Comparison of ENCODE assay signal across 8 mouse cellular contexts in the genomic region with DNA sequence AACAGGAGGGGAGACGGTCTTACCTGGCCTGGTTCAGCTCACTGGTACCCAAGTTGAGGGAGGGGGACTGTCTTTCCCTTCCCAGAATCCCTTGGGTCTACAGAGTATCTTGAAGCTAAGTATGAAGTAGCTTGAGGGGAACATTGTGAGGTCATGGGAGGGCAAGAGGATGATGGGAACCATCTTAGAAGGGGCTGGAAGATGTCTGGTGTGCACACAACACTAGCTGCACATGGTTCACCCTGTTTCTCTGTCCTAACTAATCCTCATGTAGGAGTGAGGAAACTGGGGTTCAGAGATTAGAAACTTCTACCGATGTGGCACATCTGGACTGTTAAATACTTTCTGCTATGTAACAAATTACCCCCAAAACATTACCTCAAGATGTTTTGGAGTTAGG. TPM values are rescaled to one million over a fixed set of nuclear protein-coding genes. Genes with fewer than 3 reads are reported as not detected.
DNase-seq lines count a peak whose midpoint lies in the region; ATAC-seq and TF ChIP-seq lines count a peak whose summit lies in the region.

A gene (minus strand): TSS at position 101 of the 400 bp plus-strand sequence.

- H3K36me3 ChIP-seq in midbrain, embryonic 16.5 days (ENCODE audit: control insufficient read depth, insufficient read depth, low read length) = 0 out of 2 replicates have a peak, but pooled peaks cover 4% of the 10 kb centered on the region

- peak within 1 kb of the TSS; percentile 47 for H3K4me3 ChIP-seq in layer of hippocampus, adult 2 months
- peak within 1 kb of the TSS; percentile 44; the same call in 1 of the 2 replicates for H3K4me3 ChIP-seq in brown adipose tissue, adult 24 weeks (ENCODE audit: insufficient read depth, low read depth, low read length)
- peak within 1 kb of the TSS; percentile 27 for H3K4me3 ChIP-seq in midbrain, embryonic 16.5 days (ENCODE audit: low read depth, low read length)

- 93% methylated on average over 2 of the region's 2 CpGs for WGBS in midbrain, embryonic 16.5 days

- no peak for ATAC-seq in midbrain, embryonic 16.5 days

- DNase-seq in layer of hippocampus, adult 2 months (ENCODE audit: low spot score in 2 of 2) = no peak
- DNase-seq in layer of hippocampus, adult 11-12 months (ENCODE audit: low spot score) = no peak
- DNase-seq in heart, adult 8-10 months (ENCODE audit: low spot score) = no peak
- no peak for DNase-seq in layer of hippocampus, postnatal 36 days
- DNase-seq in embryo, embryonic 9.5 days (ENCODE audit: extremely low spot score) = no peak
- DNase-seq in urinary bladder, postnatal 25 days (ENCODE audit: low spot score) = no peak

- H3K4me1 ChIP-seq in brown adipose tissue, adult 24 weeks (ENCODE audit: control insufficient read depth, insufficient read depth, insufficient read length, low read length) = no peaks in the 10 kb centered on the region
- H3K4me1 ChIP-seq in midbrain, embryonic 16.5 days (ENCODE audit: control insufficient read depth, insufficient read depth, low read length) = peaks cover 3% of the 10 kb centered on the region; the same call in 1 of the 2 replicates

- no peaks in the 10 kb centered on the region for H3K9me3 ChIP-seq in midbrain, embryonic 16.5 days (replicated peaks; ENCODE audit: control insufficient read depth, low read length, poor library complexity, severe bottlenecking)

- H3K9ac ChIP-seq in midbrain, embryonic 16.5 days (ENCODE audit: low read depth, low read length) = peak within 1 kb of the TSS; percentile 27; the same call in 1 of the 2 replicates

- H3K27me3 ChIP-seq in midbrain, embryonic 16.5 days (ENCODE audit: control insufficient read depth, insufficient read depth, low read depth, low read length) = no peaks in the 10 kb centered on the region

- H3K4me2 ChIP-seq in midbrain, embryonic 16.5 days (ENCODE audit: low read length) = peak within 1 kb of the TSS; percentile 53

- no peak for TF ChIP-seq CTCF in layer of hippocampus, adult 2 months (conservative IDR thresholded peaks at IDR 0.05)

- no peak within 1 kb of the TSS for H3K27ac ChIP-seq in layer of hippocampus, adult 2 months
- no peak within 1 kb of the TSS for H3K27ac ChIP-seq in brown adipose tissue, adult 24 weeks (replicated peaks; ENCODE audit: low read depth, low read length)
- H3K27ac ChIP-seq in midbrain, embryonic 16.5 days (ENCODE audit: low read length) = no peak within 1 kb of the TSS

RNA-seq across cellular contexts. Expression of the gene that starts here (rescaled TPM):
- total RNA-seq in layer of hippocampus, adult 2 months (2021) = 100 to 1,000 TPM in 1 of 2 experiments, 10 to 100 TPM in 1; 97.3 to 109 TPM
- 23.9 and 24.3 TPM in 2 replicates for polyA plus RNA-seq in brown adipose tissue, adult 24 weeks (2012; ENCODE audit: insufficient read depth, insufficient read length, missing spikeins)
- total RNA-seq in heart, adult 8-10 months (2022) = 10 to 100 TPM; 38.3 to 46.0 (median 45.0) TPM
- 100 to 1,000 TPM; 104 to 105 TPM for total RNA-seq in layer of hippocampus, postnatal 36 days (2021)
- polyA plus RNA-seq in midbrain, embryonic 16.5 days (2015; fragmentation: Nextera tagmentation; extraction: Ambion mirVana) = 69.2 and 78.5 TPM in 2 replicates
